Comparison of ENCODE assay signal across 8 mouse cellular contexts in the genomic region with DNA sequence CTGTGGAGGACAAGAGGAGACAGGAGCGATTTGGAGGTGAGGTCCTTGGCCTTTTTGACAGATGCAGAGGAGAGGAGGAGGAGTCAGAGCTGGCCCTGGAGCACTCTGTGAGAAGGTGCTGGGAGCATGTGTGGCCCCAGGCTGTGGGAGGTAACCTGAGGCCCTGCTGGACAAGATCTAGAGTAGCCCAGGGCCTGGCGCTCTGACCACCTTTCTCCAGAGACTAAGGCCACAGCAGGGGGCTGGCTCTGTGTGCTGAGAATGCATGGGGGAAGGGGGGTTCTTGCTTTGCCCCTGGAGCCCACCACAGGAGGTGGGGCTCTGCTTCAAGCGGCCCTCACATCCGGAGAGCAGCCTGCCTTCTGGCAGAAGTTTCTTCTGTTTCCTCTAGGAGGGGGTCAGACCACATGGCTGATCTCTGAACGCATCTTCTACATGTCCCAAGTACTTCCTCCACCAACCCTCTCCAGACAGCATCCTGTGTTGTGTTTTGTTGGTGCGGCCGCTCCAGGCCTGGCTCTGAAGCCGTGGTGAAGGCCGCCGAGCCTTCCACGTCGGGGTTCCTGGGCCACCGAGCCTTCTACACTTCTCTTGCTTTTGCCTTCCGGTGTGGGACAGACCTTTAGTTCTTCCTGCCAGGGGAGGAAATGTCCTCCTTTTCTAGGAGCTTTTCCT. TPM values are rescaled to one million over a fixed set of nuclear protein-coding genes. Genes with fewer than 3 reads are reported as not detected.
A peak's percentile ranks its signal among the peaks of the same experiment; 100 is the strongest.
DNase-seq lines count a peak whose midpoint lies in the region; ATAC-seq and TF ChIP-seq lines count a peak whose summit lies in the region.

No protein-coding gene starts in this region.

- TF ChIP-seq POLR2A in kidney, adult 2 months (IDR thresholded peaks at IDR 0.05; ENCODE audit: low read depth, low read length), result no peak
- TF ChIP-seq POLR2A in small intestine, adult 2 months (IDR thresholded peaks at IDR 0.05; ENCODE audit: low read depth, low read length), result 0 out of 2 replicates have a peak, but pooled peaks have one; percentile 14

- H3K4me3 ChIP-seq in kidney, embryonic 15.5 days (replicated peaks), result no peak overlapping the region
- no peak overlapping the region for H3K4me3 ChIP-seq in kidney, adult 2 months (ENCODE audit: insufficient read depth, low read depth, low read length)
- peak overlapping the region; percentile 81 for H3K4me3 ChIP-seq in E14TG2a.4 (replicated peaks; ENCODE audit: low read length)
- no peak overlapping the region for H3K4me3 ChIP-seq in small intestine, adult 2 months (ENCODE audit: low read depth, low read length)

- ATAC-seq in kidney, embryonic 15.5 days (replicated peaks; ENCODE audit: low FRiP score), result no peak

- TF ChIP-seq CTCF in kidney, adult 2 months (conservative IDR thresholded peaks at IDR 0.05; ENCODE audit: insufficient read depth, insufficient read length, low read depth, low read length), result no peak
- no peak for TF ChIP-seq CTCF in E14TG2a.4 (conservative IDR thresholded peaks at IDR 0.05; ENCODE audit: low read length)
- no peak for TF ChIP-seq CTCF in small intestine, adult 2 months (IDR thresholded peaks at IDR 0.05; ENCODE audit: extremely low read depth, insufficient read length, insufficient replicate concordance, low read depth, low read length)

- 68% methylated on average over 14 of the region's 14 CpGs for WGBS in kidney, embryonic 15.5 days
- 63% methylated on average over 14 of the region's 14 CpGs for WGBS in kidney, adult 2 months
- 75% methylated on average over 14 of the region's 14 CpGs for WGBS in small intestine, adult 2 months

- intact Hi-C loops in left cerebral cortex, postnatal 14 days (cut with DNase I), result no loop called here

- no peaks in the 10 kb centered on the region for H3K36me3 ChIP-seq in kidney, embryonic 15.5 days
- H3K36me3 ChIP-seq in kidney, adult 2 months (ENCODE audit: control insufficient read depth, insufficient read depth, low read length), result no peaks in the 10 kb centered on the region
- 0 out of 2 replicates have a peak, but pooled peaks cover 3% of the 10 kb centered on the region for H3K36me3 ChIP-seq in E14TG2a.4 (ENCODE audit: insufficient read depth, low read length)
- H3K36me3 ChIP-seq in small intestine, adult 2 months (ENCODE audit: control insufficient read depth, insufficient read depth, low read length), result no peaks in the 10 kb centered on the region

- DNase-seq in kidney, adult 2 months, result no peak
- DNase-seq in induced T-regulatory cell, adult 2 months (ENCODE audit: low read depth), result peak; percentile 80
- DNase-seq in urinary bladder, postnatal 36 days (ENCODE audit: low spot score in 2 of 2), result no peak
- no peak for DNase-seq in left cerebral cortex, postnatal 14 days (ENCODE audit: low spot score in 2 of 2)
- no peak for DNase-seq in c-Kit-positive CD71-positive TER-119-positive erythroid progenitor cells, embryonic 14.5 days (ENCODE audit: low spot score)

- H3K9me3 ChIP-seq in kidney, embryonic 15.5 days (replicated peaks), result no peaks in the 10 kb centered on the region
- H3K9me3 ChIP-seq in E14TG2a.4 (ENCODE audit: low read length), result no peaks in the 10 kb centered on the region

- 0 out of 2 replicates have a peak overlapping the region, but pooled peaks have one; percentile 27 for H3K27ac ChIP-seq in kidney, embryonic 15.5 days
- H3K27ac ChIP-seq in kidney, adult 2 months (ENCODE audit: insufficient read depth, low read depth, low read length), result no peak overlapping the region
- H3K27ac ChIP-seq in small intestine, adult 2 months (ENCODE audit: insufficient read depth, low read depth, low read length), result peak overlapping the region; percentile 58

- H3K4me1 ChIP-seq in kidney, embryonic 15.5 days, result peaks cover 41% of the 10 kb centered on the region; the same call in 1 of the 2 replicates
- H3K4me1 ChIP-seq in kidney, adult 2 months (ENCODE audit: control insufficient read depth, insufficient read depth, low read length), result no peaks in the 10 kb centered on the region
- peaks cover 98% of the 10 kb centered on the region for H3K4me1 ChIP-seq in E14TG2a.4 (replicated peaks; ENCODE audit: low read depth, low read length)
- peaks cover 44% of the 10 kb centered on the region for H3K4me1 ChIP-seq in small intestine, adult 2 months (ENCODE audit: control insufficient read depth, insufficient read depth, insufficient read length, low read length)

- H3K9ac ChIP-seq in kidney, embryonic 15.5 days, result no peak overlapping the region

- H3K4me2 ChIP-seq in kidney, embryonic 15.5 days, result no peak overlapping the region

- H3K27me3 ChIP-seq in kidney, embryonic 15.5 days, result no peaks in the 10 kb centered on the region
- no peaks in the 10 kb centered on the region for H3K27me3 ChIP-seq in kidney, adult 2 months (replicated peaks; ENCODE audit: control insufficient read depth, insufficient read depth, low read length)
- H3K27me3 ChIP-seq in E14TG2a.4 (ENCODE audit: insufficient read depth, low read length), result no peaks in the 10 kb centered on the region
- H3K27me3 ChIP-seq in small intestine, adult 2 months (ENCODE audit: control insufficient read depth, insufficient read depth, low read length), result no peaks in the 10 kb centered on the region; the same call in 1 of the 2 replicates

RNA-seq across cellular contexts. Expression of gene Sh3bgrl3, which starts 10.3 kb away (rescaled TPM):
- polyA plus RNA-seq in kidney, embryonic 15.5 days (2015; fragmentation: Nextera tagmentation; extraction: Ambion mirVana), result 395 and 412 TPM in 2 replicates
- 262 and 323 TPM in 2 replicates for polyA plus RNA-seq in kidney, adult 2 months (2012; rRNA removed)
- polyA plus RNA-seq in small intestine, adult 2 months (2012; rRNA removed), result 453 and 911 TPM in 2 replicates
- total RNA-seq in left cerebral cortex, postnatal 14 days (2021), result 100 to 1,000 TPM; 204 to 214 TPM

RNA-seq across cellular contexts. Expression of gene Ubxn11, which starts 15.9 kb away (rescaled TPM):
- polyA plus RNA-seq in kidney, embryonic 15.5 days (2015; fragmentation: Nextera tagmentation; extraction: Ambion mirVana), result 10.5 and 11.1 TPM in 2 replicates
- 5.6 and 5.9 TPM in 2 replicates for polyA plus RNA-seq in kidney, adult 2 months (2012; rRNA removed)
- polyA plus RNA-seq in small intestine, adult 2 months (2012; rRNA removed), result 2.8 and 4.5 TPM in 2 replicates
- 10 to 100 TPM; 22.6 to 25.0 TPM for total RNA-seq in left cerebral cortex, postnatal 14 days (2021)

RNA-seq across cellular contexts. Expression of gene Cd52, which starts 23.4 kb away (rescaled TPM):
- polyA plus RNA-seq in kidney, embryonic 15.5 days (2015; fragmentation: Nextera tagmentation; extraction: Ambion mirVana), result 12.0 and 12.2 TPM in 2 replicates
- polyA plus RNA-seq in kidney, adult 2 months (2012; rRNA removed), result 14.8 and 65.1 TPM in 2 replicates
- 21.7 and 35.1 TPM in 2 replicates for polyA plus RNA-seq in small intestine, adult 2 months (2012; rRNA removed)
- 1 to 10 TPM in 1 of 2 experiments, under 1 TPM in 1; 0.99 to 2.4 TPM for total RNA-seq in left cerebral cortex, postnatal 14 days (2021)

RNA-seq across cellular contexts. Expression of gene Crybg2, which starts 57.6 kb away (rescaled TPM):
- polyA plus RNA-seq in kidney, embryonic 15.5 days (2015; fragmentation: Nextera tagmentation; extraction: Ambion mirVana), result 3.9 and 4.4 TPM in 2 replicates
- 0.69 and 1.0 TPM in 2 replicates for polyA plus RNA-seq in kidney, adult 2 months (2012; rRNA removed)
- 57.7 and 92.5 TPM in 2 replicates for polyA plus RNA-seq in small intestine, adult 2 months (2012; rRNA removed)
- 1 to 10 TPM; 1.3 to 1.4 TPM for total RNA-seq in left cerebral cortex, postnatal 14 days (2021)
